Mouse (Mus musculus) limb, embryonic 15.5 days (tissue): ENCODE results near the gene Ywhae. TPM values are rescaled to one million over a fixed set of nuclear protein-coding genes. Genes with fewer than 3 reads are reported as not detected.
A peak's percentile ranks its signal among the peaks of the same experiment; 100 is the strongest.

Source experiments
- ATAC-seq: fragments of 200-750 bp; cut with Nextera tagmentation; 2 replicates; pipeline ENCODE4 v1.8.0; 2017; ENCODE audit warnings: low read depth, moderate TSS enrichment; ENCODE audit not compliant: insufficient number of reproducible peaks, low FRiP score, low TSS enrichment
- H3K27ac ChIP-seq: fragments of 300-500 bp; sonication (generic); 2 replicates; pipeline ENCODE4 v1.5.1; 2015; ENCODE audit warnings: moderate library complexity, mild to moderate bottlenecking, inconsistent platforms
- H3K27me3 ChIP-seq: fragments of 300-500 bp; sonication (generic); 2 replicates; pipeline ENCODE4 v1.6.1; 2015; ENCODE audit warnings: inconsistent platforms
- H3K36me3 ChIP-seq: fragments of 300-500 bp; sonication (generic); 2 replicates; pipeline ENCODE4 v1.6.1; 2015; ENCODE audit warnings: inconsistent platforms
- H3K4me1 ChIP-seq: fragments of 300-500 bp; sonication (generic); 2 replicates; pipeline ENCODE4 v1.6.1; 2015; ENCODE audit warnings: inconsistent platforms
- H3K4me2 ChIP-seq: fragments of 300-500 bp; sonication (generic); 2 replicates; pipeline ENCODE4 v1.6.1; 2015; ENCODE audit warnings: mild to moderate bottlenecking, inconsistent platforms
- H3K4me3 ChIP-seq: fragments of 300-500 bp; sonication (generic); 2 replicates; pipeline ENCODE4 v1.5.1; 2015; ENCODE audit warnings: mild to moderate bottlenecking, inconsistent platforms
- H3K9ac ChIP-seq: fragments of 300-500 bp; sonication (generic); 2 replicates; pipeline ENCODE4 v1.6.1; 2015; ENCODE audit warnings: inconsistent platforms
- H3K9me3 ChIP-seq: fragments of 300-500 bp; sonication (generic); 2 replicates; pipeline ENCODE4 v1.6.1; 2016; ENCODE audit warnings: inconsistent platforms
- WGBS: fragments of 180-500 bp; shearing (Covaris S2); methylation state at CpG from one replicate; pipeline ENCODE4 v1.1.7; 2015; 5-methylcytosine and 5-hydroxymethylcytosine counted together
- polyA plus RNA-seq: library from polyadenylated mRNA; unstranded; fragments of >200 nt; fragmentation: Nextera tagmentation; extraction: Ambion mirVana; gene quantifications from 2 replicates; pipeline ENCODE4 v1.2.1, GENCODE M21; 2015

Ywhae gene
- polyA plus RNA-seq, 1 experiment from 2014 or later = 700 TPM

DNA sequence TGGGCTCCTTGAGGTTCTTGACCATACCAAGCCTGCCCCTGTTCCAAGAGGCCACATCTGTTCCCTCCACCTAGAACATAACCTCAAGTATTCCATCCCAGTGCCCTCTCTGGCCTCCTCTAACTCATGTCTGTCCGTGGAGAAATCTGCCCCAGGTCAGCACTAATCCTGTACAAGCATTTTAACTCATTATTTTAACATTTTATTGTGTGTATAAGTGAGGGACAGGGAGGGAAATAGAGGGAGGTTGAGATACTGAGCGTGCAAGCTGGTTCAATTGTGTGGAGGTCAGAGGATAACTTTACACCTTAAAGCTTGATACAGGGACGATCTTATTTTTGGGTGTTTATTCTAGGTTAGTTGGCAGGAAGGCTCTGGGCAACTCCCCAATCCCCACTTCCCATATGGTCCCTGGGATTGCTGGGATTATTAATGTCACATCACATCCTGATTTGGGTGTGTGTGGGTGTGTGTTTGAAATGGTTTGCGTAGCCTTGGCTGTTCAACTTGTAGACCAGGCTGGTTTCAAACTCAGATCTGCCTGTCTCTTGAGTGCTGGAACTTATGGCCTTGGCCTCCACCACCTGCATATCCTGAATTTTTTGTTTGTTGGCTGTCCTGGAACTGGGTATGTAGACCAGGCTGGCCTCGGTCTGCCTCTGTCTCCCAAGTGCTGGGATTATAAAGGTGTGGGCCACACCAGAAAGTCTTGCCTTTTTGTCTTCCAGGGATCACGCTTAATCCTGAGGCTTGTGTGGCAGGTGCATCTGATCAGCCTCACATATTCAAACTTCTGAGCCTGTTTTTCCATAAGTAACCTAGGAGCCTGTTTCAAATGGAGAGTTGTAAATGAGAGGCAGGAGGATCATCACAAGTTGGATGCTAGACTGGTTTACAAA is 35.7 kb downstream of the Ywhae start:
- 55% methylated on average over 6 of the region's 6 CpGs for WGBS
- no peak overlapping the region for H3K4me3 ChIP-seq
- H3K4me1 ChIP-seq = peaks cover 11% of the 10 kb centered on the region; the same call in 1 of the 2 replicates
- H3K27me3 ChIP-seq = no peaks in the 10 kb centered on the region
- no peak for ATAC-seq
- H3K36me3 ChIP-seq = peaks cover 42% of the 10 kb centered on the region
- peak overlapping the region; percentile 44 for H3K4me2 ChIP-seq
- H3K27ac ChIP-seq = peak overlapping the region; percentile 1
- H3K9ac ChIP-seq = no peak overlapping the region
- no peaks in the 10 kb centered on the region for H3K9me3 ChIP-seq

DNA sequence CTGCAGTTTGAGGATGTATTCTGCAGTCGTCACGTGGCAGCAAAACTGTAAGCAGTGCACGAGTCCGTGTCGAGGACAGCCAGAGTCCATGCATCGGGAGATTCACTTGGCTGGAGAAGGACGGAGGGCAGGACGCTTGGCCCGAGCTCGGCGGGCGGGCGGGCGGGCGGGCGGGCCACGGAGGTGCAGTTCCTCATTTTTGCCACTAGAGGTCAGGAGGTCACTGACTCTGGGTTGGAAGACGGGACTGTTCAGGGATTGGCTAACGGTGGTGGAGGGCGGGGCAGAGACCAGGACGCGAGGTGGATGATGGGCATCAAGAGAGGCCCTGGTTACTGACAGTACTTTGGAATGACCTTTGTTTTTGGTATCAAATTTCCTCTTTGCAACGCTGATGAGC is 36.5 kb downstream of the Ywhae start:
- H3K36me3 ChIP-seq = peaks cover 36% of the 10 kb centered on the region
- H3K27ac ChIP-seq = 0 out of 2 replicates have a peak overlapping the region, but pooled peaks have one; percentile 1
- peak; percentile 76 for ATAC-seq
- no peaks in the 10 kb centered on the region for H3K9me3 ChIP-seq
- H3K27me3 ChIP-seq = no peaks in the 10 kb centered on the region
- H3K9ac ChIP-seq = no peak overlapping the region
- WGBS = 1% methylated on average over 23 of the region's 23 CpGs
- H3K4me1 ChIP-seq = peaks cover 11% of the 10 kb centered on the region; the same call in 1 of the 2 replicates
- H3K4me3 ChIP-seq = peak overlapping the region; percentile 24
- peak overlapping the region; percentile 44 for H3K4me2 ChIP-seq

DNA sequence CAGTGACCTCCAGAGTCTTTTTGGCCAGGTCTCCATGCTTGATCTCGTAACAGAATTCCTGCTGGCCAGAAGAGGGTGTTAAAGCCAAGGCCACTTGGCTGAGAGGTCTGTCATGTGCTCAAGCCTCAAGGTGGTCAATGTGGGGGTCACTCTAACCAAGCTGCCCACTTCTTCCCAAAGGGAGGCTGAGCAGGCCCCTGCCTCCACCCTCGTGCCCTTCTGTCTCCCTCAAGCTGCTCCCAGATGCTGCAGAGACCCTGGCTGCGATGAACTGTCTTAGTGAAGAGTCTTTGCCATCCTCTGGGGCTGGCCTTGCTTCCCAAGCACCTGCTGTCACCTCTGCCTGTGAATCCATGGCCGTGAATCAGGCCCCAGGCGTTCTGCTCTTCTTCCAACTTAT is 39.9 kb downstream of the Ywhae start:
- Histone ChIP-seq H3K9me3 (no peaks in the 10 kb centered on the region), H3K4me3 (no peak overlapping the region), H3K4me2 (no peak overlapping the region), H3K9ac (no peak overlapping the region), H3K36me3 (peaks cover 4% of the 10 kb centered on the region), H3K4me1 (peaks cover 11% of the 10 kb centered on the region; the same call in 1 of the 2 replicates), H3K27me3 (no peaks in the 10 kb centered on the region), H3K27ac (no peak overlapping the region)
- WGBS = 65% methylated on average over 5 of the region's 5 CpGs
- no peak for ATAC-seq

DNA sequence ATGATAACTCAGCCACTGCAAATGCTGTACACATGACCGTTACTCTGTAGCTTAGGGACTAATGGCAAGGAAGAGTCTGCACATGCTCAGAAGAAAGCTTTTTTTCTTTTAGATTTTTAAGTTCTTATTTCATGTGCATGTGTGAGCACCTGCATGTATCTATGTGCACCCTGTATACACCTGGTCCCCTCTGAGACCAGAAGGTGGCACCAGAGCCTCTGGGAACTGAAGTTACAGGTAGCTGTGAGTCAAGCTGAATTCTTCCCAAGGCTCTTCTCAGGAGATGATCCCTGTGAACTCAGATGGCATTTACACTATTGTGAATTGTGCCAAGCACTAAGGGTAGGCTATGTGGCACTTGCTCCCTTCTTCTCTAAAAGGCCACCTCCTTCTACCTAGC is 43.2 kb downstream of the Ywhae start:
- Histone ChIP-seq H3K27me3 (no peaks in the 10 kb centered on the region), H3K9ac (no peak overlapping the region), H3K4me2 (no peak overlapping the region), H3K9me3 (no peaks in the 10 kb centered on the region), H3K27ac (no peak overlapping the region), H3K4me1 (no peaks in the 10 kb centered on the region), H3K36me3 (no peaks in the 10 kb centered on the region), H3K4me3 (no peak overlapping the region)
- 89% methylated on average over 1 of the region's 1 CpGs for WGBS
- no peak for ATAC-seq

DNA sequence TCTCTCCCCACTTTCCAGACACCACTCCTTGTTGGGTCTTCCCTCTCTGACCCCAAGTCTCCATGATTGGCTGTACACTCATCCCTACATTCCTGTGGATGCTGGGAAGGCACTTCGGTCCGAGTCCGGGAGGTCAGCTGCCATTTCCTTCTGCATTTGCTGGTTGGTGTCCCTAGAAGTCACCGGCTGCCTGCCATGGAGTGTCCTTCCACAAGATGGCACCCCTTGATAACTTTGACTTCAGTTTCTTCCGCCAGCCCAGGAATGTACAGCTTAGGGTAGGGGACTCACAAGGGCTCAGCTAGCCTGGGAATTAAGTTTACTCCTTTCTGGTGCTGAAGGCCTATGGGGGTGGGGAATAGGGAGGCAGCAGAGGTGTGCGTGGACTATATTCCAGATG is 49.2 kb downstream of the Ywhae start:
- WGBS = 19% methylated on average over 6 of the region's 6 CpGs
- ATAC-seq = no peak

DNA sequence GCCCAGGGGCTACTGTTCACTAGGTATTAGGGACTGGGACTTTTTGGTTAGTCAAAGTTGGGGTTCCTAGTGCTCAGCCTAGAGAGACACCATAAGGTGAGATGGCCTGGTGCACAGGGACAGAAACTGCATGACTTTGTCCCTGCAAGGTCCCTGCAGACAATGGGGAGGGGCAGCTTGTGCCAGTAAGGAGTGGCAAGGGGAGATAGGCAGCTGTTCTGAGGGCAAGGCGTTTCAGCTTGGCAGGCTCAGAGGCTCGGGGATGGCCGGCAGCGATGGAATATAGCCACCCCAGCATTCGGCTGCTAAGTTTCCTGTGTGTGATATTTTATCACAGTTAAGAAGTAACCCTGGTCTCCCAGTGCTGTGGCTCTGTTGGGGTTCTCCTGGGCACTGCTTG is 51.1 kb downstream of the Ywhae start:
- H3K27ac ChIP-seq = no peak overlapping the region
- H3K27me3 ChIP-seq = no peaks in the 10 kb centered on the region
- H3K4me2 ChIP-seq = no peak overlapping the region
- H3K36me3 ChIP-seq = no peaks in the 10 kb centered on the region
- ATAC-seq = no peak
- WGBS = 88% methylated on average over 5 of the region's 5 CpGs
- H3K9me3 ChIP-seq = no peaks in the 10 kb centered on the region
- no peak overlapping the region for H3K9ac ChIP-seq
- 0 out of 2 replicates have a peak, but pooled peaks cover 2% of the 10 kb centered on the region for H3K4me1 ChIP-seq
- no peak overlapping the region for H3K4me3 ChIP-seq

More for the DNA sequence above, 49.2 kb downstream of the Ywhae start:
- Histone ChIP-seq H3K4me1 (0 out of 2 replicates have a peak, but pooled peaks cover 2% of the 10 kb centered on the region), H3K27me3 (no peaks in the 10 kb centered on the region), H3K9me3 (no peaks in the 10 kb centered on the region), H3K4me3 (no peak overlapping the region), H3K9ac (no peak overlapping the region), H3K4me2 (no peak overlapping the region), H3K27ac (no peak overlapping the region), H3K36me3 (no peaks in the 10 kb centered on the region)

DNA sequence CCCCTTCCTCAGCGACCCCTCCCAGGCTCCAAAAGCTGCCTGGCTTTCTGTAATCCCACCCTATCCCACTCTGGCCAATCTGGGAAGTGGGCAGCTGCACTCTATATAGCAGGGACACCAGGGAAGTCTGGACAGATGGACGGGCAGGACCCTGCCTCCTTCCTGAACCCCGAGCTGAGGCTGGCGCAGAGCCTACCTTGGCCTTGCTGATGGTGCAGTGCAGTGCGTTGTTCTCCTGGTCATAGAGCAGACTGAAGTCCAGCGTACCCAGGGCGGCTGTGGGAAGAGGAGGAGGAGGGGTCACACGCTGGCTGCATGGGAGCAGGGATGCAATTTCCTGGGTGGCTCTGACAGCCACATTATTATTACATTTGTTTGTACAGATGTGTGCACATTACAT is 53.2 kb downstream of the Ywhae start:
- H3K27me3 ChIP-seq = peaks cover 5% of the 10 kb centered on the region; the same call in 1 of the 2 replicates
- 78% methylated on average over 8 of the region's 8 CpGs for WGBS
- H3K36me3 ChIP-seq = no peaks in the 10 kb centered on the region
- no peak for ATAC-seq
- no peak overlapping the region for H3K4me2 ChIP-seq
- 0 out of 2 replicates have a peak, but pooled peaks cover 2% of the 10 kb centered on the region for H3K4me1 ChIP-seq
- no peak overlapping the region for H3K27ac ChIP-seq
- H3K4me3 ChIP-seq = no peak overlapping the region
- no peak overlapping the region for H3K9ac ChIP-seq
- no peaks in the 10 kb centered on the region for H3K9me3 ChIP-seq

DNA sequence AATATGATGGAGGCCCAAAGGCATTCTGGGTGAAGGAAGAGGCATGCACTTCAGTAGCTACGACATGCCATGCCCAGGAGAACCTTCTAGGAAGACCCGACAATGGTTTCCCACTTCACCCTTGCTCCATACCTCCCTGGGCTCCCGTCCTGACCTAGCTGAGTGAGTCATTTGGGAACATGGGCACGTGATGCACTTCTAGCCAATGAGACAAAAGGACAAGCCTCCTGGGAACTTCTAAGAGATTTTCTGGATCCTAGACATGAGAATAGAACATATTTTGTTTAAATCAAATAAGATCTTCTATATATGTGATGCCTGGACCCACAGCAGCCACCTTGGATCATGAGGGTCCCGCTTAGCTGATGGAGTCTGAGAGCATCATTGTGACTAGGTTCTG is 59.9 kb downstream of the Ywhae start:
- no peak overlapping the region for H3K27ac ChIP-seq
- WGBS = 72% methylated on average over 5 of the region's 5 CpGs
- H3K4me1 ChIP-seq = peaks cover 22% of the 10 kb centered on the region
- no peaks in the 10 kb centered on the region for H3K9me3 ChIP-seq
- no peaks in the 10 kb centered on the region for H3K36me3 ChIP-seq
- no peak overlapping the region for H3K4me2 ChIP-seq
- ATAC-seq = no peak
- no peak overlapping the region for H3K9ac ChIP-seq
- H3K4me3 ChIP-seq = no peak overlapping the region
- peaks cover 60% of the 10 kb centered on the region for H3K27me3 ChIP-seq

DNA sequence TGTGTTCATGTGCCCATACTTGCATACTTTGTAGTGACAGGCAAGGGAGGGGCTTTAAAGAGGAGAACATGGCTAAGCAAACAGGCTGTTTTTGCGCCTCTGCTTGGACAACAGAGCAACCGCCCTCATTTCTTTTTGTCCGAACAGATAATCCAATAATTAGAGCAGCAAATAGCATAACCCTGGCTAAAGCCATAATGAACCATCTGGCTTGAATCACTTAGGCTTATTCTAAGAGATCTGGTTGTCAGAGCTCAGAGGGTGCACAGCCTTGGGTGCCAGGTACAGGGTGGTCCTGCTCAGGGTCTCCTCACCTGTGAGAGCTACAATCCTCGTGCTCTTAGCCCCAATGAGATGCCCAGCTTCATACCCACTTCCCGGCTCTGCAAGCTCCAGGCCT is 60.7 kb downstream of the Ywhae start:
- WGBS = 65% methylated on average over 5 of the region's 5 CpGs
- H3K4me1 ChIP-seq = peaks cover 22% of the 10 kb centered on the region
- H3K27ac ChIP-seq = no peak overlapping the region
- no peak overlapping the region for H3K4me2 ChIP-seq
- no peak overlapping the region for H3K4me3 ChIP-seq
- peaks cover 60% of the 10 kb centered on the region for H3K27me3 ChIP-seq
- ATAC-seq = no peak
- H3K9ac ChIP-seq = no peak overlapping the region
- H3K9me3 ChIP-seq = no peaks in the 10 kb centered on the region
- H3K36me3 ChIP-seq = no peaks in the 10 kb centered on the region

DNA sequence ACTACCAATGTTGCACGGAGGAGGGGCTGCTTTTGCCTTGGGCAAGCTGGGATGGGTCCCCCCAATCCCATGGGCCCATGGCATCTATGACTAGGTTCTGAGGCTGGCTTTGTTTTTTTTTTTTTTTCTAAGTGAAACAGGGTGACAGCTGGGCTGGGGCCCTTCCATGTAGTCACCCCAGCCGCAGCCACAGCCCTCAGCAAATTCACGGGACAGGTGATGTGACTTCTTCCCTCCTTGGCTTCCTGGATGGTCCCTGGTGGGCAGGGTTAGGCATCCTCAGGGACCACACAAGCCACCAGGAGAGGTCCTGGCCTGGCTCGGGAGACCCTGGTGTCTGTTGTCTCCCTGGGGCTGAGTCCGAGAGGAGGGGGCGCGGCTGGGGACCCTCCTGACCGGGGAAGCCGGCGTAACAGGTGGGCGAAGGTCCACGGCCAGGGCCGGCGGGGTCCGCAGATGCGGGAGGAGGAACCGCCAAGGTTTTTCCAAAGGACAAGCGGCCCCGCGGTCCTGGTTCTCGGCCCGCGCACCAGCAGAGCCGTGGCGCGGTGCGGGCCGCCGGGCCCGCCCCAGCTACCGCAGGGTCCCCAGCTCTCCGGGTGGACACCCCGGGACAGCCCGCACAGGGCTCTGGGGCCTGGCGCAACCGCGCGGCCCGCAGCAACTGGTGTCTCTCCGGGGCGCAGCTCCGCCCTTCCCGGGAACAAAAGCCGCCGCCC is 62.1 kb downstream of the Ywhae start:
- peak overlapping the region; percentile 47 for H3K9ac ChIP-seq
- no peaks in the 10 kb centered on the region for H3K36me3 ChIP-seq
- WGBS = 6% methylated on average over 45 of the region's 45 CpGs
- H3K4me1 ChIP-seq = peaks cover 22% of the 10 kb centered on the region
- H3K9me3 ChIP-seq = no peaks in the 10 kb centered on the region
- H3K4me3 ChIP-seq = peak overlapping the region; percentile 53
- H3K27ac ChIP-seq = no peak overlapping the region
- peaks cover 55% of the 10 kb centered on the region for H3K27me3 ChIP-seq
- no peak for ATAC-seq
- peak overlapping the region; percentile 76 for H3K4me2 ChIP-seq

DNA sequence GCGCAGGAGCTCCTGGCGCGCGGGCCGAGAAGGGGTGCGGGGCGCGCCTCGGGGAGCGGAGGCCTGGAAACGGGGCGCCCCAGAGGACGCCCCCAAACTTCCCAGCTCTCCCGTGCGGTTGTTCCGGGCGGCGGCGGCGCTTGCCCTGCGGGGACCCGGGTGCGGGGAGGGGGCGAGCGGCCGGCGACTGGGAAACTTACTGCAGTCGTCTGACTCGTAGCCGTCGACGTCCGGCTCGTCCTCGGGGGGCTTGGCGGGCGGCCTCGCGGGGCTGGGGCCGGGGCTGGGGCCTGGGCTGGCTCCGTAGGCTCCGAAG is 62.6 kb downstream of the Ywhae start:
- Histone ChIP-seq H3K36me3 (no peaks in the 10 kb centered on the region), H3K4me2 (peak overlapping the region; percentile 76), H3K27me3 (peaks cover 55% of the 10 kb centered on the region), H3K9ac (peak overlapping the region; percentile 47), H3K9me3 (no peaks in the 10 kb centered on the region), H3K4me3 (peak overlapping the region; percentile 53), H3K27ac (no peak overlapping the region), H3K4me1 (peaks cover 22% of the 10 kb centered on the region)
- ATAC-seq = no peak
- WGBS = 1% methylated on average over 35 of the region's 42 CpGs

DNA sequence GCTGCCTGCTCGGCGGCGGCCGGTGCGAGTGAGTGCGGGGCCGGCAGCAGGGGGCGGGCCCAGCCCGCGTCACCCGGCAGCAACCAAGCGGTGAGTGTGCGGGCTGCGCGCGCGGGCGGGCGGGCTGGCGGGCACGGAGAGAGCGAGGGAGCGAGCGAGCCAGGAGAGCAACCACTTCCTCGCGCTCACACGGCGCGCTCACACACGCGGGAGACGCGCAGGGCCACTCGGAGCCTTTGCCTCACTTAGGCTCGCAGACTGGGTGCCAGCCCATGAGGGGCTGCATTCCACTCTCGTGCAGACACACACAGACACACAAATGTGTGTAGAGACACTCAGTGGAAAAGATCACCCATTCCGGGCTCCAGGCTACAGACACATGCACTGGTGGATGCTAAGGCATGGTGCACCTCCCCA is 63.4 kb downstream of the Ywhae start, which contains the start of gene Doc2b:
Gene Doc2b, minus strand, starts transcription at position 21 of the 417 bp plus-strand sequence.
- H3K4me2 ChIP-seq = peak within 1 kb of the TSS; percentile 76
- H3K27me3 ChIP-seq = peaks cover 55% of the 10 kb centered on the region
- H3K27ac ChIP-seq = no peak within 1 kb of the TSS
- ATAC-seq = peak; percentile 37; the same call in 1 of the 2 replicates
- no peaks in the 10 kb centered on the region for H3K9me3 ChIP-seq
- WGBS = 3% methylated on average over 29 of the region's 37 CpGs
- peaks cover 22% of the 10 kb centered on the region for H3K4me1 ChIP-seq
- H3K9ac ChIP-seq = peak within 1 kb of the TSS; percentile 47
- H3K4me3 ChIP-seq = peak within 1 kb of the TSS; percentile 53
- no peaks in the 10 kb centered on the region for H3K36me3 ChIP-seq
